Mouse (Mus musculus): ENCODE data around the gene Otub1.

Gene Otub1

GRCm38 (mm10) chr19:7151927-7152653, 54.0 kb downstream of the Otub1 start:
- in situ Hi-C loops (cut with MboI; ENCODE audit: unreplicated experiment in 2 of 2) = no loop called here

GRCm38 (mm10) chr19:7151300-7151926, 54.7 kb downstream of the Otub1 start:
- in situ Hi-C loops (cut with MboI; ENCODE audit: unreplicated experiment in 2 of 2) = no loop called here

- in situ Hi-C loops (cut with MboI; ENCODE audit: unreplicated experiment in 2 of 2) = no loop called here
Observed at GRCm38 (mm10) chr19:7149158-7149685, 56.9 kb downstream of the Otub1 start.

GRCm38 (mm10) chr19:7148541-7149085, 57.5 kb downstream of the Otub1 start:
- in situ Hi-C loops (cut with MboI; ENCODE audit: unreplicated experiment in 2 of 2) = no loop called here

Measured in v-Abl transformed pro-B cells (cell line).